Mouse (Mus musculus) neural tube, embryonic 10.5 days (tissue): ENCODE measurements around the gene Snx21.

Experiments
- DNase-seq: peaks from one replicate; pipeline ENCODE4 v3.0.0-alpha.2; 2017; ENCODE audit warnings: low spot score; ENCODE audit errors: extremely low spot score

The Snx21 gene

DNA sequence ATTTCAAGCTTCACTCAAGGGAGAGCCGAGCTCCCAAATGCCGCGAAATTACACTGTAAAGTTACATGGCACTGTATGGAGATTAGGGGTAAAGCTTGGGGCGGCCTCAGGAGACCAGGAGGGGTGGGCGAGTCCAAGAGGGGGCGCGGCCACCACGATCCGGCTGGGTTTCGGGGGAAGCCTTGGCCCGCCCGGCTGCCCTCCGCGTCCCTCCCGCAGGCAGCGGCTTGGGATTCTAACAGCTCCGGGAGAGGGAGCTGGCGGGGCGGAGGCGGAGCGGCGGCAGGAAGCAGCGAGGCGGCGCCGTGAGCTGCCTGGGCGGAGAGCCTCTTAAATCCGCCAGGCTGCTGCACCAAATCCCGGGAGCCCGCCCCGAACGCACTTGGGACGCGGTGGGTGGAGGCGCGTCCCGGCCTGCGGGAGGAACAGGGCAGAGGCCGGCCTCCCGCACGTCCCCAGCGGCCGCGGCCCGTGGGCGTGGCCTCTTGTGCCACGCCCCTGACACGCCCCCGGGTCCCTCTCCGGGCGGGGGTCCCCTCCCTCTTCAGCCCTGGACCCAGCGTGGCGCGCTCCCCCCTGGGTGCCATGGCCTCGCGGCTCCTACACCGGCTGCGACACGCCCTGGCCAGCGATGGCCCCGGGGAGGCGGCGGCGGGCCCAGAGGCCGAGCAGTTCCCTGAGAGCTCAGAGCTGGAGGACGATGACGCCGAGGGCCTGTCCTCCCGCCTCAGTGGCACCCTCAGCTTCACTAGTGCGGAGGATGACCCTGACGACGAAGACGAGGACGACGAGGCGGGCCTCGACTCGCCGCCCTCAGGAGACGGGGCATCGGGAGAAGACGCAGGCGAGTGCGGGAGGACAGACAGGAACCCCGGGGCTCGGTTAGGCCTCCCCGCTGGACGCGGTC lies at the start of gene Snx21:
Snx21 (plus strand) TSS at position 343 of the 907 bp plus-strand sequence.
- DNase-seq, result peak; percentile 91

DNA sequence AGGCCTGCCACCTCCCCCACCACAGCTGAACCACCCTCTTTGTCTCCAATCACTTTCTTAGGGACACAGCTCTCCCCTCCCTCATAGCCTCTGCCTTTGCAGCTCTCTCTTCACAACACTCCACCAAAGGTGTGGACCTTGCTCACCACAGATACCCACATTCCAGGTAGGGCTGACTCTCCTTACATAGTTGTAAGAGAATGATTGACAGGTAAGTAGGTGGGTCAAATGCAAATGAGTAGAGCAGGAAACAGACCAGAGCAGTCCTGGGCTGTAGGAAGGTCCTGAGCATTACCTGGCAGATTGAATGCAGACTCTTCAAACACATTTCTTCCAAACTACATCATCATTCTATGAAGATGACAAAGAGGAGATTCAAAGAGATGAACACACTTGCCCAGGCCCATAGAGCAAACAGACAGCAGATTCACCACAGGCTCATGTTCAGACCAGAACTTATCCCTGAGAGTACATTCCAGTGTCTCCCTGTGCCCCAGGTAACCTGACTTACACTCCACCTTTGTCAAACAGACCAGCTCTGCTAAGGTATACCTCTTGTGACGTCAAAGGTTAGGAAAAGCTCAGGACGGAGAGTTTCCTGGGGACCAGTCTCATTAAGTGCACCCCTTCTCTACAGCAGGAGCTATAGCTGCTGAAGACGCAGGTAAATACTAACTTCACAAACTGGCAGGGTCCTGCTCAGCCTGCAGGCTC lies 48.1 kb upstream of the Snx21 start:
- DNase-seq, result no peak

DNA sequence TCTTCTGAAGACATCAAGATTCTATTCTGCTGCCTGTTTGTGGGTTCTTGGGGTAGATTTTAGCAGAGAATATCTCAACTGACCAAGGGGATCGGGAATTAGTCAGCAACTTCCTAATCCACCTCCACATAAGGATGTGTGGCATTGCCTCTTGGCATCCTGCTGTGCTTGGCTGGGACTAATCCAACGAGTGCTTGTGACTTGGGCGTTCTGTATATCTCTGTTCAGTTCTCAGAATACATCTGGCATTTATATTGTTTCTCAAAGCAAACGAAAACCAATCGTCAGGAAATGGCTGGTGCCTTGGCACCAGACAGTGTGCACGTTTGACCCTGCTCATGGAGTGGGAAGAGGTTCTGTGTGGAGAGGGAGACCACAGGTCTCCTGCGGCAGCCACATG lies 45.7 kb upstream of the Snx21 start:
- DNase-seq, result no peak

DNA sequence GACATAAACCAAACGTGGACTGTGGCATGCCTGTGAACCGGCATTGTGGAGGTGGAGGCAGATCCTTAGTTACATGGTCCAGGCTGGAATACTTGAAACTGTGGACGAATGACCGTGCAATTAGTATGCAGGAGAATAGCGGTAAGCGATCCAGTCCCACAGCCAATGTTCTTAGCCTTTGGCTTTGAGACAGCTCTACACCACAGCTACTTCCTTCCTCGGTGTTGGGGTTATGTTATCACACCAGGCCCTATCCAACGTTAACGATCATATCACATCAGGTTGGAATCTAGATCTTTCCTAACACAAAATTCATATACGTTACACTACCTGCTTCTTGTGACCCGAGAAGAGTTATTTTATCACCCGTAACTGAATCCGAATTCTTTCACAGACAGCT lies 40.6 kb upstream of the Snx21 start:
- no peak for DNase-seq

DNA sequence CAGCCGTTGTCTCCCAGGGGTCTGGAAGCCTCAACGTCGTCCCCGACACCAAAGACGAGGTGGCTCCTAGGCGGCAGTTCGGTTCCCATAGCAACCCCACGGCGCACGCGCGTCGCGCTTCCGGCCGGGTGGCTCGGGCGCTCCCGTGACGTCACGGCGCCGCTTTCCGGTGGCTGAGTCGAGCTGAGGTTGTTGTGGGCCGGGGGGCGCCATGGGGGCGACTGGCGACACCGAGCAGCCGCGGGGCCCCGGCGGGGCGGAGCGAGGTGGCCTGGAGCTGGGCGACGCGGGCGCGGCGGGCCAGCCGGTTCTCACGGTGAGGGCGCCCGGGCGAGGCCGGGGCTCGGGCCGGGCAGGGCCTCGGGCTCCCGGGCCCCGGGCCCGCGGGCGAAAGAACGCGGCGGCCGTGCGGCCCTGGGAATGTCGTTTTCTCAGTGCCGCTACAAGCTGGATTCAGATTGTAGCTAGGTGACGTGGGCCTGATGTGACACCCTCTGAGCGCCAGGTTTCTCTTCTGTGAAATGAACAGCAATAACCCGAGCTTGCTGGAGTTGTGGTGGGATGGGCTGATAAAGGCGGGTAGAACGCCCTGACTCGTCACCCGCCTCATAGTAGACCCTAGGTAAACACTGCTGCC lies 39.7 kb upstream of the Snx21 start, which contains the start of the genes Wfdc3 and Dnttip1:
Wfdc3 (minus strand) TSS at position 89 of the 637 bp plus-strand sequence.
Dnttip1 (plus strand) TSS at position 141 of the 637 bp plus-strand sequence.
- DNase-seq, result peak; percentile 96

DNA sequence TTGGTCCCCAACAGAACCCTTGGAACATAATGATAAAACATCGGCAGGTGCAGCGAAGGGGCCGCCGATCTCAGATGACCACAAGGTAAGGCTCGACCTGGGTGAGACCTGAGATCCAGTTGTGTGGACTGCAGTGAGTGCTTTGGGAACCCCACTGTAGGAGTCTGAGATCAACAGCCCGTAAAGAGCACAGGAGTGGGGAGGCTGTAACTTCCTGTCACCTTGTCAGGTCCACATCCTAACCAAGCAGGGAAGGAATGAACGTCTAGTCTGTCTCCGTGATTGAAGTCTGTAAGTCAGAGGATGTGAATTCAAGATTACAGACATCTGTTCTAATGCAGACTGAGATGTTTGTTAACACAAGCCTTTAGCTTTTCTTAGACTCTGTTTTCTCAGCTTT lies 38.9 kb upstream of the Snx21 start:
- no peak for DNase-seq

DNA sequence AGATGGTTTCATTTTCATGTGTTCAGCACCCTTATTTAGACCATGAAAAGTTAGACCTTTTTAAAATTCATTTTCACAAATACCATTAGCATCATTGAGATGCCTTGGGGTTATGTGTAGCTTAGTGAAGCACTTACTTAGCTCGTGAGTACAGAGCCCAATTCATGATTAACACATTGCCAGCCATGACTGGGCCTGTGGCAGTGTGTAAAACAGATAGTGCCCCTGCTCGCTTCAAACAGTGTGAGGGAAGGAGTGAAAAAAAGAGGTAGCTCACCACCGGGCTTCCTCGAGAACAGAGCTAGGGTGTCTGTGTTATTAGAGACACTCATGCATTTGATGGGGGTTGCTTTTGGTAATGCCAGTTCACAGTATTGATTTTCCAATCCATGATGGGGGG lies 37.4 kb upstream of the Snx21 start:
- no peak for DNase-seq

DNA sequence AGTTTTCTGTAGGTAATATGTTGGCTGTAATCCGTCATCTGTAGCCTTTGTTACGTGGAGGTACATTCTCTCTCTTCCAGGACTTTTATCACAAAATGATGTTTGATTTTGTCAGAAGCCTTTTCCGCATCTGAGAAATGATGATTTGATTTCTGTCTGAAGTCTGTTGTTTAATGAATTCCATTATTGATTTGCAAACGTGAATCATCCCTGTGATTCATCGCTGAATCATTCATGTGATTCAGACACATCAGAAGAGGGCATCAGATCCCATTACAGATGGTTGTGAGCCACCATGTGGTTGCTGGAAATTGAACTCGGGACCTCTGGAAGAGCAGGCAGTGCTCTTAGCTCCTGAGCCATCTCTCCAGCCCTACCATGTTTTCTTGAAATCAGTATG lies 36.6 kb upstream of the Snx21 start:
- no peak for DNase-seq

DNA sequence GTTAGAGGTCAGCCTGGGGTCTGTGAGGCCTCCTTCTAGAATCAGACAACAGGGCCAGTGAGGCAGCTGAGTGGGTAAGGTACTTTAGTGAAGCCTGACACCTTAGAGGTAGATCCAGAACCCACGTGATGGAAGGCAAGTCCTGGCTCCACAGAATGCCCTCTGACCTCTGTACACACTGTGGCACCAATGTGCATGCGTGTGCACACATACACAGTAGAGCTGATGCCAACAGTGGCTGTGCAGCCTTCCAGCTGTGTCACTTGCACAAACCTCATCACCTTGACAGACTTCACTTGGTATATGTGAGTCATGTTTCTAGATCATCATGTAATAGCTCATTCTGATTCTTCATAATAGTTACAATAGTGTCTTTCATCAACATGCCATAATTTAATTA lies 33.2 kb upstream of the Snx21 start:
- no peak for DNase-seq

DNA sequence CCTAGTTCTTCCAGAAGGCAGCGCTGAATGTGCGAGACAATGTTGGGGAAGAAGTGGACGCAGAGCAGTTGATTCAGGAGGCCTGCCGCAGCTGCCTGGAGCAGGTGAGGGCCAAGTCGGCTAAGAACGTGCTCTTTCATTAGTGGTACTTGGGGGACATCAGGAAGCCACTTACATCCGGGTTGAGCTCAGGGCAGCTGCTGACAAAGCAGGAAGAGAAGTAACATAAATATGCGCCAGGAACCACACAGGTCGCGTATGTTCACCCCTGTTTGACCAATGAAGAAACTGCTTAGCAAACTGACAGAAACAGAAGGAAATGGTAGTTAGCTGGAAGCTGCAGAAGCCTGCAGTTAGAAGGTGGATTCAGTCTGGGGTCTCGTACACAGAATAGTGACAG lies 31.5 kb upstream of the Snx21 start:
- no peak for DNase-seq

DNA sequence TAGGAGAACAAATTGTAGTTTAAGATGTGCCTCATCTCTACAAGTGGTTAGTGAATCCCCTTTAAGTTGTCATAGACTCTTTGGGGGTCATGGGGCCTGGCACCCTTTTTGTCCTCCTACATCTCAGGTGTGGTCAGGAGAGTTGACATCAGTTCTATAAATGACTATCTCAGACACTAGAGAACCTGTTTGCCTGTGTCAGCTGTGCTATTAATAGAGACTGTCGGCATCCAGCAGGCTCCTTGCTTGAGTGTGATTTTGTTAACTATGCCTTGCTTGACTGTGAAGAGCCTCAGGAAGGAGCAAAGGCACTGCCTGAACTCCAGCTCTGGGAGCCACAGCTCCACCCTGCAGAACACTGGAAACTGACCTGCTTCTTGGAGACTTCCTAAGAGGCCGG lies 30.8 kb upstream of the Snx21 start:
- no peak for DNase-seq

DNA sequence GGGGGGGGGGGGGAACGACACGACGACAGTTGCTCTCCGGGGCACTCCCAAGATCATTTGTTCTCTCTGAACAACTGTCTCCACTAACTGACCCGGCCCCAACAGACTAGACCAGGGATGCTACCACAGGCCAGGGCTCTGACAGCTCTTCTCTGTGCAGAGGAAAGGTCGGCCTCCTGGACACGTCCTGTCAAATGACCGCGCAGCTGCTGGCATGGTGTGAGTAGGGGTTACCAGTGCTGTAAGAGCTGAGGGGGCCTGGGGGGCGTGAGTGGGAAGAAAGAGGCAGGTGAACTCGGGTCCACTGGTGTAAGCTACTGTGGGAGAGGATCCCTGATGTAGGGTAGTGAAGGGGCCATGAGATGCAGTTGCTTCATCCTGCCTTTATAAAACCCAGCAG lies 27.8 kb upstream of the Snx21 start:
- DNase-seq, result no peak

DNA sequence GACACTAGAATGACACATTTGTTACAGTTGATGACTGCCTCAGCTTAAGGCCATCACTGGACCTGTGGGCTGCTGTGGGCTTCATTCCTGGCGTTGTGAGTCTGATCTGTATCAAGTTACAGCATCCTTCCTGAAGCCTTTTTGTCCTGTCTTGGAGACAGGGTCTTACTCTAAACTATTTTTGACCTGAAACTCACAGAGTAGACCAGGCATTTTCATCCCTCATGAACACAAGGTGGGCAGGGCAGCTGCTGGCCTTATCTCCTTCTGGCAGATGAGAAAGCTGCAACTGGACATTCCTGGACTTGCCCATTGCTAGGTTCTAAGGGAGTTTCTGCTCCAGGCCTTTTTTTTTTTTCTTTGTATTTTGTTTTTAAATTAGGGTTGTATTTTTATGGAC lies 26.9 kb upstream of the Snx21 start:
- no peak for DNase-seq

DNA sequence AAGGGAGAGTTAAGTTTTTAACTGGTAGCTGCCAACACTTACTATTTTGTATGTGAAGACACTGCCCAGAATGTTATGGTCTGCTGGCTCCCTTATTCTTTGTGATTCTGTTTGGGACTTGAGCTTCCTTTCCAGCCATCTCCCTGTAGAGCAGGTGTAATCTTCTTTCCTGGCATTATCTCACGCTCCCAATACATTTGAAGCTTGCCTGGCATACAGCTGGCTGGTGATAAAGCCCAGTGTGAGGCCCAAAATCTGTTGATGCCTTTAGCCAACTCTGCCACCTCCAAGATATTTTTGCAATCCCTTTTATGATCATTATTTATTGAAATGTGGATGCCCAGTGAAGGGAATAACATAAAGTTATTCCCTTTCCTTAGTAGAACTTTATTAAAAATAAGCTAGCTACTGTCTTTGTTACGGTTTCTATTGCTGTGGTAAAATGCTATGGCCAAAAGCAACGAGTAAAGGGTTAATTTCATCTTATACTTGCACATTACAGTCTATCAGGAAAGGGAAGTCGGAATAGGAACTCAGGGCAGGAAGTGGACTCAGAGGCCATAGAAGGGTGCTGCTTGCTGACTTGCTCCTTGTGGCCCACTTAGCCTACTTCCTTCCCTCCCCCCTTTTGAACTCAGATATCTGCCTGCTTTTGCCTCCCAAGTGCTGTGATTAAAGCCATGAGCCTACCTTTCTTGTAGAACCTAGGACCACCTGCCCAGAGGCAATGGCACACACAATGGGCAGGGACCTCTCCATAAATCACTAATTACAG lies 25.4 kb upstream of the Snx21 start:
- DNase-seq, result no peak

DNA sequence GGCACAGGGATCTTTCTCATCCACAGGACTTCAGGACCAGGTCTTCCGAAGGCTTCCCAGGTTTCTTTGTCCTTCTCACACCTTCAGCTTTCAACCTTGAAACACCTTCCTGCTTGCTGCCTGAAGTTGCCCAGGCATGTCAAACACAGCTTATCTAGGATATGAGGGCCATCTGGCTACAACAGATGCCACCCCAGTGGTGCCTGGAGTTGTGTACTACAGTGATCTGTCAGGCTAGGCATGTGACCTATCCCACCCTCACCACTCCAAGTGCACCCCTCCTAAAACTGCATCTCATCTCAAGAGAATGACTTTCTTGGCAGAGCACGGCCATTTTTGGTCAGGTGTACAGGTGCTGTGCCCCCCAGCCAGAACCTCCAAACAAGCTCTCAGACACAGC lies 24.1 kb upstream of the Snx21 start:
- no peak for DNase-seq

DNA sequence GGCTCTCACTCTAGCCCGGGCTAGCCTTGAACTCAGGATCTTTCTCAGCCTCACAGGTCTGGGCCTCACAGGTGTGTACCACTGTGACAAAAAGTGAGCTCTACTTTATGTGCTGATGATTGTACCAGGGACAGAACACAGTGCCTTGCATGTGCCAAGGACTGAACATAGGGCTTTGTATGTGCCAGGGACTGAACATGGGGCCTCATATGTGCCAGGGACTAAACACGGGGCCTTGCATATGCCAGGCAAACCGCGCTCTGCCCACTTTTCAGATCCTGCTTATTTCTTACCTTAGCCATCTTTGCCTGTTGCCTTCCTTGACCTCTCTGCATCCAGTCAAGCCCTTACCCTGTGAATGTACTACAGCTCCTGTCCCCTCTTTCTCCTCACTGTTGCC lies 23.7 kb upstream of the Snx21 start:
- DNase-seq, result no peak

DNA sequence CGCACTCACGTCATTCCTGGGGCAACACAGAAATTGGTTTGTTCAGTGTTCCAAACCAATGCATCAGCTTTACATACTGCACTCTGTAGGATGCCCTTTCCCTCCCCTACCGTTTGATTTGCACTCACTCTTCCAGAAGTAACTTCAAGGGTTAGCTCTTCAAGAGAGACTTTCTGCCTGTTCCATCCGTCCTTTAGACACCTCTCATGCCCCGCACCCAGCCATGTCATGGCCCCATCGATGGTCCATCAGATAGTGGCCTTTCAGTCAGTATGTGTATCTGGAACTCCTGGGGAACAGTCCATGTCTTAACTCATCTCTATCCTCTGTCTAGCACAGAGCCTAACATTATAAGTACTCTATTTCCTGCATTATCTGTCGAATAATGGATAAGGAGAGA lies 23.0 kb upstream of the Snx21 start:
- DNase-seq, result no peak

DNA sequence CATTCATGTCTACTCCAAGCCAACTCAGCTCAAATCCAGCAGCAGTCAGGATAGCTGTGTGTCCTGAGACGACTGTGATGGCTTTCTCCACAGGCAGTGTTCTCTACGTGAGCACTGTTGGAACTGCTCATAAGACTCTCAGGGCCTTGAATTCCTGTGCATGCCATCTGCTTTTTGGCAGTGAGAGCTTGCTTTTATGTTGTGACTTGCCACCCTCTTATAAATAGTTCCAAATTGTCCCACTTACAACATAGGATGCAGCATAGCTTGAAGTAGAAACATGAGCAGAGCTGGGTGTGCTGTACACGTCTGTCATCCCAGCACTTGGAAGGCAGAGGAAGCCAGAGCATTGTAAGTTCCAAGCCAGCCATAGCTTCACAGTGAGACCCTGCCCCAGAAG lies 19.8 kb upstream of the Snx21 start:
- DNase-seq, result no peak

DNA sequence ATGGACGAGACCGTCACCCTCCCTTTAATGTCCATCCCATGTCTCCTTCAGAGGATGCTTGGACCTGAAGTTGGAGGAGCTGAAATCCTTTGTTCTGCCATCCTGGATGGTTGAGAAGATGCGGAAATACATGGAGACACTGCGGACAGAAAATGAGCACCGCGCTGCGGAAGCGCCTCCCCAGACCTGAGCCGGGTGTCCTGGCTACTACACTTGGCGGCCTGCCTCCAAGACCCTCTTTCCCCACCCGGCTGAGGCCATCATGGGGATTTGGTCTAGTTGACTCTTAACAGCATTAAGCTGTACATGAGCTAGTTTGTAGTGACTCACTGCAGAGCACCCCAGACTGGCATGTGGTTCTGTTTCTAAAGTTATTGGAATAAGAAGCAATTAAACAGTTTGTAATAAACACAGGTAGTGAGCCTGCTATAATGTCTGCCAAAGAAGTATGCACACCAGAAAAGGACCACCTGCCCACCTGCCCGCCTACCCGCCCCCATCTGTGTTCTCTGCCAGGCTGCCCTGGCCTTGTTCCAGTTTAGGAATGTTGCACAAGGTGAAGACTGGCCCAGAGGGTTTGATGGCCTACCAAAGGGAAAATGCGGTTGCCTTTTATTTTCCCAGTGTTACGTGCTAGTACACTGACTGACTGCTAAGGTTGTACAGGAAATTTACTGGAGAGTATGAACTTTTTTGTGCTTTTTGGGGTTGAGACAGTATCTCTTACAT lies 17.6 kb upstream of the Snx21 start:
- DNase-seq, result no peak

DNA sequence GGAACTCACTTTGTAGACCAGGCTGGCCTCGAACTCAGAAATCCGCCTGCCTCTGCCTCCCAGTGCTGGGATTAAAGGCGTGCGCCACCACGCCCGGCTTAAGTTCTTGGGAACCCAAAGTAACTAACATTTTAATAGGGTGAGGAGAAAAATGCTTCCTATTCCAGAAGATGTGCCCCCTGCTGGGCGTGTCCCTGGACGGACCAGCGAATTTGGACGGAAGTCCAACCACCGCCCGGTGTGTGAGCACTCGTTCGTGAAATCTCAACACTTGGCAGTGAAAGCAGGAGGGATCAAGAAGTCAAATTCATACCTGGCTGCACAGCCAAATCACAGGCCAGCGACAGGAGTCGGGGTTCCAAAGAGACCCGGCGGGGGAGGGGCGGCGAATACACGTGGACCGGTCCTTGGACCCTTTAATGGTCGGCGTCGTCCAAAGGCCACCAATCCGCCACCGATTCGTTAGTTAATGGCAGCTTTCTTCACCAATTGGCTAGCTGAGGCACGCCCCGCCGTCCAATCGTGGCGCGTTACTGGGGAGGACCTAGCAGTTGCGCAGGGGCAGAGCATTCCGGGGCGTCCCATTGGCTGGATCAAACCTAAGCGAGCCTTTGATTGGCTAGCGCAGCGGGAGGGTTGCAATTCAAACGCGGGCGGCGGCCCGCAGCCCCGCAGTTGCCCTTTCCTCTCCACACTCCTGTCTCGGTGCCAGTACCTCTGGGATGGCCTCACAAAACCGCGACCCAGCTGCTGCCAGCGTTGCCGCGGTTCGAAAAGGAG lies 16.2 kb upstream of the Snx21 start, which contains the start of gene Ube2c:
Ube2c (plus strand) TSS at position 641 of the 780 bp plus-strand sequence.
- DNase-seq, result peak; percentile 97
